Mouse (Mus musculus): ENCODE data around the gene Tas2r119. TPM values are rescaled to one million over a fixed set of nuclear protein-coding genes. Genes with fewer than 3 reads are reported as not detected.

Gene Tas2r119
- not detected in 2 replicates for polyA plus RNA-seq (2012; rRNA removed)

DNA sequence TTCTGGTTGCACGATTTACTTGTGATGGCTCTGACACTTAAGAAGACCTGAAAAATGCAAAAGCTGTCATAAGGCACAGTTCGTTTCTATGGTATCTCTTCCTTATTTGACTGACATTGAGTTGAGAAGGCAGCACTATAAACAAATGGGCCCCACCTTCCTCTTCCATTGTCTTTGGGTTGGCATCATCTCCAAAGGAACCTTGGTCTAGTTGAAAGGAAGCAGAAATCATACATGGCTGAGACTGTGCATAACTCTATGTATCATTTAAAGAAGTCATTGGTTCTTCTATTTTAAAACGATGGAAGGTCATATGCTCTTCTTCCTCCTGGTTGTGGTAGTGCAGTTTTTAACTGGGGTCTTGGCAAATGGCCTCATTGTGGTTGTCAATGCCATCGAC, at the start of gene Tas2r119:
TSS of gene Tas2r119 (plus strand) at position 301 of the 400 bp plus-strand sequence.

Other genes with a start within 250 kb of the Tas2r119 start
- 0.35 and 0.36 TPM in 2 replicates for gene Sema5a, start 67.5 kb downstream of the Tas2r119 start, polyA plus RNA-seq (2012; rRNA removed)

Measured in liver, embryonic 14 days (tissue).